Mouse (Mus musculus) liver, embryonic 11.5 days (tissue): ENCODE measurements around the gene Pigm. TPM values are rescaled to one million over a fixed set of nuclear protein-coding genes. Genes with fewer than 3 reads are reported as not detected.

Source experiments
- ATAC-seq: fragments of 200-750 bp; cut with Nextera tagmentation; replicated peaks from 2 replicates; pipeline ENCODE4 v1.8.0; 2017; ENCODE audit warnings: moderate number of reproducible peaks, mild to moderate bottlenecking, moderate TSS enrichment, moderate library complexity; ENCODE audit not compliant: low FRiP score
- DNase-seq: peaks from one replicate; pipeline ENCODE4 v3.0.0-alpha.2; 2017; ENCODE audit warnings: low spot score
- H3K27ac ChIP-seq: fragments of 300-500 bp; sonication (generic); 2 replicates; pipeline ENCODE4 v1.5.1; 2014; ENCODE audit warnings: mild to moderate bottlenecking, low read depth, low read length, control low read depth
- H3K27me3 ChIP-seq: fragments of 300-500 bp; sonication (generic); replicated peaks from 2 replicates; pipeline ENCODE4 v1.6.1; 2014; ENCODE audit warnings: low read length, mixed read lengths; ENCODE audit not compliant: control insufficient read depth, insufficient read depth
- H3K36me3 ChIP-seq: fragments of 300-500 bp; sonication (generic); 2 replicates; pipeline ENCODE4 v1.6.1; 2014; ENCODE audit warnings: mild to moderate bottlenecking, low read length, moderate library complexity, mixed read lengths; ENCODE audit not compliant: control insufficient read depth, insufficient read depth
- H3K4me1 ChIP-seq: fragments of 300-500 bp; sonication (generic); replicated peaks from 2 replicates; pipeline ENCODE4 v1.6.1; 2014; ENCODE audit warnings: low read length, mixed read lengths; ENCODE audit not compliant: control insufficient read depth, insufficient read depth
- H3K4me2 ChIP-seq: fragments of 300-500 bp; sonication (generic); 2 replicates; pipeline ENCODE4 v1.6.1; 2014; ENCODE audit warnings: mild to moderate bottlenecking, control low read depth, moderate library complexity
- H3K4me3 ChIP-seq: fragments of 300-500 bp; sonication (generic); 2 replicates; pipeline ENCODE4 v1.5.1; 2014; ENCODE audit warnings: low read depth, low read length, control low read depth
- H3K9ac ChIP-seq: fragments of 300-500 bp; sonication (generic); 2 replicates; pipeline ENCODE4 v1.6.1; 2014; ENCODE audit warnings: low read depth, low read length, control low read depth
- H3K9me3 ChIP-seq: fragments of 300-500 bp; sonication (generic); 2 replicates; pipeline ENCODE4 v1.6.1; 2016; ENCODE audit warnings: low read length, inconsistent platforms, mixed read lengths; ENCODE audit not compliant: control insufficient read depth
- WGBS: fragments of 180-500 bp; shearing (Covaris S2); extraction: QIAGEN DNeasy Blood & Tissue Kit; methylation state at CpG from one replicate; pipeline ENCODE4 v1.1.7; 2014; 5-methylcytosine and 5-hydroxymethylcytosine counted together
- polyA plus RNA-seq: library from polyadenylated mRNA; unstranded; fragments of >200 nt; fragmentation: Nextera tagmentation; extraction: Ambion mirVana; gene quantifications from 2 replicates; pipeline ENCODE4 v1.2.1, GENCODE M21; 2014

Pigm gene
- polyA plus RNA-seq, 1 experiment from 2014 or later: 7.7 TPM

GRCm38 (mm10) chr1:172412204-172412603 is 35.9 kb downstream of the Pigm start:
- no peaks in the 10 kb centered on the region for H3K4me1 ChIP-seq
- DNase-seq (peak; percentile 66), ATAC-seq (peak; percentile 65)
- H3K4me2 ChIP-seq: no peak overlapping the region
- no peak overlapping the region for H3K4me3 ChIP-seq
- H3K27me3 ChIP-seq: no peaks in the 10 kb centered on the region
- no peak overlapping the region for H3K9ac ChIP-seq
- H3K27ac ChIP-seq: no peak overlapping the region
- no peaks in the 10 kb centered on the region for H3K36me3 ChIP-seq
- H3K9me3 ChIP-seq: no peaks in the 10 kb centered on the region
- 5% methylated on average over 5 of the region's 5 CpGs for WGBS

GRCm38 (mm10) chr1:172413491-172414230 is 37.3 kb downstream of the Pigm start:
- Histone ChIP-seq H3K4me1 (no peaks in the 10 kb centered on the region), H3K36me3 (no peaks in the 10 kb centered on the region), H3K4me2 (no peak overlapping the region), H3K9me3 (no peaks in the 10 kb centered on the region), H3K4me3 (no peak overlapping the region), H3K27me3 (no peaks in the 10 kb centered on the region), H3K27ac (no peak overlapping the region), H3K9ac (no peak overlapping the region)
- WGBS: 68% methylated on average over 4 of the region's 4 CpGs
- no peak for ATAC-seq
- DNase-seq: no peak

GRCm38 (mm10) chr1:172414231-172414585 is 37.9 kb downstream of the Pigm start:
- H3K4me2 ChIP-seq: no peak overlapping the region
- no peaks in the 10 kb centered on the region for H3K27me3 ChIP-seq
- H3K4me3 ChIP-seq: no peak overlapping the region
- no peak for ATAC-seq
- no peaks in the 10 kb centered on the region for H3K36me3 ChIP-seq
- no peak overlapping the region for H3K27ac ChIP-seq
- H3K9ac ChIP-seq: no peak overlapping the region
- no peak for DNase-seq
- H3K9me3 ChIP-seq: no peaks in the 10 kb centered on the region
- 76% methylated on average over 6 of the region's 6 CpGs for WGBS
- H3K4me1 ChIP-seq: no peaks in the 10 kb centered on the region

DNA sequence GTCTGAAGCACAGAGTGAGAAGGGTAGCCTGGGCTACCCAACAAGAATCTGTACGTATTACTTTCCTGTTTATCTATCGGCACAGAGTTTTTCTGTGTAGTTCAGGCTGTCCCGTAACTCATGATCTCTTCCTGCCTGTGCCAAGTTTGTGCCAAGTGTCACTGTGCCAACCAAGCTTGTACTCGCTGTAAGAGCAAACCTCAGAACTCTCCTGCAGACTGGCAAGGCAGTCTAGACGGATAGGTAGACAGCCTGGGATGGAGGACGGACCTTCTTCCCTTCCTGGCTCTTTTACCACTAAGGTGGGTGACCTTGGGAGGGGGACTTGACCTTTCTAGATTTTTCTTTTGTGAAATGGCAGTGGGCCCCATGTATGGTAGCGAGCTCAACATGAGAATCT is 38.7 kb downstream of the Pigm start:
- Histone ChIP-seq H3K9ac (no peak overlapping the region), H3K4me3 (no peak overlapping the region), H3K4me1 (no peaks in the 10 kb centered on the region), H3K9me3 (no peaks in the 10 kb centered on the region), H3K27ac (no peak overlapping the region), H3K27me3 (no peaks in the 10 kb centered on the region), H3K4me2 (no peak overlapping the region), H3K36me3 (no peaks in the 10 kb centered on the region)
- 79% methylated on average over 7 of the region's 7 CpGs for WGBS
- DNase-seq: no peak
- no peak for ATAC-seq

GRCm38 (mm10) chr1:172418173-172418572 is 41.8 kb downstream of the Pigm start:
- no peaks in the 10 kb centered on the region for H3K9me3 ChIP-seq
- no peak overlapping the region for H3K4me3 ChIP-seq
- H3K27me3 ChIP-seq: no peaks in the 10 kb centered on the region
- H3K36me3 ChIP-seq: no peaks in the 10 kb centered on the region
- ATAC-seq: no peak
- H3K9ac ChIP-seq: no peak overlapping the region
- 17% methylated on average over 6 of the region's 6 CpGs for WGBS
- DNase-seq: no peak
- H3K4me1 ChIP-seq: no peaks in the 10 kb centered on the region
- no peak overlapping the region for H3K27ac ChIP-seq
- H3K4me2 ChIP-seq: no peak overlapping the region

DNA sequence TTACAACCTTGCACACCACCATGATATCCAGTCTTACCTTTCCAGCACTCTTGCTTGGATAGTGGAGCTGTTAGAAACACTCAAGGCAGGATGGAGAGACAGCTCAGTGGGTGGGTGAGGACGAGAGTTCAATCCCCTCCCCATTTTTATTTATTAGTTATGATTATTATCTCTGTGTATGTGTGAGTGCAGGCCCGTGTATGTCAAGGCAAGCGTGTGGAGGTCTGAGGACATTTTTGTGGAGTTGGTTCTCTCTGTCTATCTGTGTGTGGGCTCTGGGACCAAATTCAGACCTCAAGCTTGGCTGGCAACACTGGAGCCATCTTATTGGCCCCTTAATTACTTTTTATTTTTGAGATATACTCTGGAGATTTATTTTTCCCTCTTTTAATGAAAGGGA is 42.3 kb downstream of the Pigm start:
- ATAC-seq: no peak
- Histone ChIP-seq H3K9ac (no peak overlapping the region), H3K4me3 (no peak overlapping the region), H3K4me1 (no peaks in the 10 kb centered on the region), H3K27ac (no peak overlapping the region), H3K27me3 (no peaks in the 10 kb centered on the region), H3K36me3 (no peaks in the 10 kb centered on the region), H3K4me2 (no peak overlapping the region), H3K9me3 (no peaks in the 10 kb centered on the region)
- WGBS: 62% methylated on average over 3 of the region's 3 CpGs
- DNase-seq: no peak

DNA sequence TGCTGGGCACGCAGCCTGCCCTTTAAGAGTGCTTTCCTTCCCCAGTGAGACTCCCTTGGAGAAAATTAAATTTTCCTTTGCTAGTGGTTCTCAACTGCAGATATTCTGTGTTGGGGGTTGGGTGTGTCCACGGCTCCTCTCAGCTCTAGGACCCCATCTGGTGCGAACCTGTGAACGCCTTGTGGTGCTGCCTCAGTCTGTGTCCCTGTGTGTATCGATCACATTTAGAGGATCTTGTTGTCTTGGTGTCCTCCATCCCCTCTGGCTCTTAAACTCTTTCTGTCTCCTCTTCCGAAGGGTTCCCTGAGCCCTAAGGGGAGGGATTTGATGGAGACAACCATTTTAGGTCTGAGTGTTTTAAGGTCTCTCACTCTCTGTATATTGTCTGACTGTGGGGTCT is 43.8 kb downstream of the Pigm start:
- Histone ChIP-seq H3K9me3 (no peaks in the 10 kb centered on the region), H3K4me1 (no peaks in the 10 kb centered on the region), H3K27me3 (no peaks in the 10 kb centered on the region), H3K36me3 (no peaks in the 10 kb centered on the region), H3K4me2 (no peak overlapping the region), H3K9ac (no peak overlapping the region), H3K27ac (no peak overlapping the region), H3K4me3 (no peak overlapping the region)
- DNase-seq (no peak), ATAC-seq (no peak)
- WGBS: 83% methylated on average over 6 of the region's 6 CpGs

- Histone ChIP-seq H3K9me3 (no peaks in the 10 kb centered on the region), H3K27ac (no peak overlapping the region), H3K4me2 (no peak overlapping the region), H3K4me3 (no peak overlapping the region), H3K9ac (no peak overlapping the region), H3K4me1 (no peaks in the 10 kb centered on the region), H3K27me3 (no peaks in the 10 kb centered on the region), H3K36me3 (no peaks in the 10 kb centered on the region)
- DNase-seq (no peak), ATAC-seq (no peak)
- 39% methylated on average over 1 of the region's 1 CpGs for WGBS
Observed at GRCm38 (mm10) chr1:172423393-172423792, 47.0 kb downstream of the Pigm start.

DNA sequence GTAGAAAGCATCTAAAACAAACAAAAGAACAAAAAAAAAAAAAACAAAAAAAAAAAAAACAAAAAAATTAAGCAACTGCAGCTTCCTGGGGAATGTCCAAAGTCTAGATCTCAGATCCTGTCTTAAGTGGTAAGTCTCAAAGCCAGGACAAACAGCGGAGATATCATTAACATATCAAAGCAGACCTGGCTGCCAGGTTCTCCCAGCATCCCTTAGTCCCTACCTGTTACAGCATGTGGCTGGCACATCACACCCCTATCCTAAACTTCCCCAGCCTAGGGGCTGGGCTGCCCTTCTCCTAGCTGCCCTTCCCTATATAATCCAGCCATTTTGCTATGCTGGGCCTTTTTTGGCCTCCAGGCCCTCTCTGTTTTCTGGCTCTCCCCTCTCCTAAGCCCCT is 50.1 kb downstream of the Pigm start:
- no peak for DNase-seq
- no peak overlapping the region for H3K27ac ChIP-seq
- H3K4me3 ChIP-seq: no peak overlapping the region
- 70% methylated on average over 1 of the region's 1 CpGs for WGBS
- no peaks in the 10 kb centered on the region; the same call in 1 of the 2 replicates for H3K4me1 ChIP-seq
- H3K36me3 ChIP-seq: no peaks in the 10 kb centered on the region
- H3K9ac ChIP-seq: no peak overlapping the region
- no peak overlapping the region for H3K4me2 ChIP-seq
- ATAC-seq: no peak
- no peaks in the 10 kb centered on the region for H3K27me3 ChIP-seq
- no peaks in the 10 kb centered on the region for H3K9me3 ChIP-seq
